Mouse (Mus musculus) spleen, adult 2 months (tissue): ENCODE results near the gene Sowahc.

Source experiments
- CTCF ChIP-seq: fragments of 200-500 bp; IDR thresholded peaks from 2 replicates; pipeline ENCODE4 v1.5.1; 2011; ENCODE audit warnings: mild to moderate bottlenecking, inconsistent platforms; ENCODE audit not compliant: insufficient read depth, insufficient read length, insufficient replicate concordance; ENCODE audit errors: extremely low read depth
- POLR2A ChIP-seq: fragments of 200-500 bp; IDR thresholded peaks from 2 replicates; pipeline ENCODE4 v1.6.1; 2011; ENCODE audit warnings: low read depth, low read length, inconsistent platforms

DNA sequence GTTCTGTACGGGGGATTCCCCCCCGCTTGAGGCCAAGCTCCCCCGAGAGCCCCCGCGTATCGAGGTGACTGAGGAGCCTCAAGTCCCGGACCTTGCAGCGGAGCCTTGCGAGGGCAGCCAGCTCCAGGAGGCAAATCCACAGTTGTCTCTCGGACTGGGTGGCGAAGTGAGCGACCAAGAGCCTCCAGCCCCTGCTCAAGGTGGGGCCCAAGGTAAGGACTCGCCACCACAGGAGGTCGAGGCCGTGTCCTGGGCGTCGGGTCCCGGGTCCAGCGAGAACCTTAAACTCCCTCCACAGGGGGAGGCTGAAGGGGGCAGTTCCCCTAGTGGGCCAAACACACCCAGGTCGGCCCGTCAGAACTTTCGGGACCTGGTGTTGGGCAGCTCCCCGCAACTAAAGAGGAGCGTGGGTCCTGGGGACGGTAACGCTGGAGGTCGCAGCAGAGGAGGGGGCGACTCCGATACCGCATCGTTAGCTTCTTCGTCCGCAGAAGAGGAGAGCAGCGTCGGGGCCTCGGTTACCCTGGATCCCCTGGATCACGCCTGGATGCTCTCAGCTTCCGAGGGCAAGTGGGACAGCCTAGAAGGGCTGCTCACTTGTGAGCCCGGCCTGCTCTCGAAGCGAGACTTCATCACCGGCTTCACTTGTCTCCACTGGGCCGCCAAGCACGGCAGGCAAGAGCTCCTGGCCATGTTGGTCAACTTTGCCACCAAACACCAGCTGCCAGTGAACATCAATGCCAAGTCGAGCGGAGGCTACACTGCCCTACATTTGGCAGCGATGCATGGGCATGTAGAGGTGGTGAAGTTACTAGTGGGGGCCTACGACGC is 733 bp downstream of the Sowahc start:
- TF ChIP-seq CTCF (no peak), POLR2A (no peak)
